Mouse (Mus musculus) MEL (cell line): ENCODE data around the gene Tmem176b.

ENCODE experiments used
- BHLHE40 ChIP-seq: IDR thresholded peaks from 2 replicates; pipeline ENCODE4 v1.6.1; 2012; ENCODE audit warnings: low read depth, mild to moderate bottlenecking, inconsistent platforms, low read length, improper control_type of control experiment, borderline replicate concordance
- CTCF ChIP-seq, 3 experiments: IDR thresholded peaks in 2 of 3; conservative IDR thresholded peaks in 1 of 3; 2 replicates each; pipeline ENCODE4 v1.5.1; 2011 to 2012; ENCODE audit warnings: low read length in 3 of 3, low read depth in 2 of 3, mild to moderate bottlenecking in 2 of 3, improper control_type of control experiment in 1 of 3, inconsistent platforms in 1 of 3, mixed read lengths in 1 of 3, moderate library complexity in 1 of 3; ENCODE audit not compliant: control insufficient read depth in 1 of 3, insufficient read depth in 1 of 3, poor library complexity in 1 of 3, severe bottlenecking in 1 of 3
- EP300 ChIP-seq, 2 experiments: IDR thresholded peaks; 2 replicates each; pipeline ENCODE4 v1.6.1; 2011; ENCODE audit warnings: improper control_type of control experiment in 2 of 2, low read length in 2 of 2, low read depth in 1 of 2, mild to moderate bottlenecking in 1 of 2
- HCFC1 ChIP-seq: IDR thresholded peaks from 2 replicates; pipeline ENCODE4 v1.6.1; 2012; ENCODE audit warnings: low read depth, mild to moderate bottlenecking, inconsistent platforms, low read length, improper control_type of control experiment, moderate library complexity
- MYB ChIP-seq: IDR thresholded peaks from 2 replicates; pipeline ENCODE4 v1.6.1; 2011; ENCODE audit warnings: mild to moderate bottlenecking, low read depth, low read length, improper control_type of control experiment
- MYC ChIP-seq: IDR thresholded peaks from 2 replicates; pipeline ENCODE4 v1.6.1; 2011; ENCODE audit warnings: low read depth, mild to moderate bottlenecking, low read length, improper control_type of control experiment, moderate library complexity
- NRF1 ChIP-seq: IDR thresholded peaks from 2 replicates; pipeline ENCODE4 v1.6.1; 2014; ENCODE audit warnings: low read depth, mild to moderate bottlenecking, inconsistent platforms, low read length, improper control_type of control experiment, moderate library complexity; ENCODE audit not compliant: poor library complexity, insufficient read depth, severe bottlenecking
- POLR2A ChIP-seq, 2 experiments: IDR thresholded peaks; 2 replicates each; pipeline ENCODE4 v1.6.1; 2011 to 2012; ENCODE audit warnings: low read length in 2 of 2, mild to moderate bottlenecking in 2 of 2, control low read depth in 1 of 2, improper control_type of control experiment in 1 of 2, low read depth in 1 of 2, moderate library complexity in 1 of 2; ENCODE audit not compliant: control insufficient read depth in 1 of 2, insufficient read depth in 1 of 2, poor library complexity in 1 of 2
- USF2 ChIP-seq, 2 experiments: IDR thresholded peaks; 2 replicates each; pipeline ENCODE4 v1.6.1; 2011 to 2012; ENCODE audit warnings: improper control_type of control experiment in 2 of 2, low read length in 2 of 2, borderline replicate concordance in 1 of 2, inconsistent platforms in 1 of 2, low read depth in 1 of 2, mild to moderate bottlenecking in 1 of 2; ENCODE audit not compliant: insufficient read depth in 1 of 2
- ZC3H11A ChIP-seq: IDR thresholded peaks from 2 replicates; pipeline ENCODE4 v1.6.1; 2012; ENCODE audit warnings: low read depth, mild to moderate bottlenecking, inconsistent platforms, low read length, improper control_type of control experiment
- ZNF384 ChIP-seq: IDR thresholded peaks from 2 replicates; pipeline ENCODE4 v1.6.1; 2012; ENCODE audit warnings: low read depth, mild to moderate bottlenecking, inconsistent platforms, low read length, improper control_type of control experiment

DNA sequence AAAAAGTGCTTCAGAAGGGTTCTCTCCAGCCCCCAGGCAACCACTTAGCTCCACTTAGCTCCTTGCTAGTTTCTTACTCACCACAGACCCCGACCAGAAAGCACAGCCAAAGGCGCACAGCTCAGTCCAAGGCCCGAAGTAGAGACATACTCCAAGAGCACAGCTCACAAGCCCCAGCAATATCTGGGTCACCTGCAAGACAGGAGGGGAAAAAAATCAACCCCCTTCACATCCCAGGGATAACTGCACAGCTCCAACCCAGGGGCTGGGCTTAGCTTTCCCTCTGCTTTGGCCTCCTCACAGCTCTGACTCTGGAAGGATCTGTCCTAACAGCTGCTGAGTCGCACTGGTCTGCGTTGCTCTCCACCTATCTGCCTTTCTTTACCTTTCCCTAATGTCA lies 5.2 kb downstream of the Tmem176b start:
- no peak for TF ChIP-seq POLR2A (IDR thresholded peaks at IDR 0.05; ENCODE audit: control insufficient read depth in 1 of 2, insufficient read depth in 1 of 2, low read depth in 1 of 2, low read length in 2 of 2, poor library complexity in 1 of 2)
- no peak for TF ChIP-seq MYC
- no peak for TF ChIP-seq CTCF (IDR thresholded peaks at IDR 0.05 in 2 of 3, conservative IDR thresholded peaks at IDR 0.05 in 1 of 3; ENCODE audit: control insufficient read depth in 1 of 3, insufficient read depth in 1 of 3, low read depth in 2 of 3, low read length in 3 of 3, poor library complexity in 1 of 3, severe bottlenecking in 1 of 3)
- TF ChIP-seq EP300 (IDR thresholded peaks at IDR 0.05; ENCODE audit: low read depth in 1 of 2, low read length in 2 of 2) = no peak
- TF ChIP-seq BHLHE40 = no peak
- TF ChIP-seq NRF1 = no peak
- no peak for TF ChIP-seq USF2 (IDR thresholded peaks at IDR 0.05; ENCODE audit: borderline replicate concordance in 1 of 2, insufficient read depth in 1 of 2, low read depth in 1 of 2, low read length in 2 of 2)
- TF ChIP-seq HCFC1 = no peak
- TF ChIP-seq ZNF384 = no peak
- no peak for TF ChIP-seq MYB
- TF ChIP-seq ZC3H11A = no peak
